Mouse (Mus musculus): Measurements from ENCODE around the gene Zscan5b.
A peak's percentile ranks its signal among the peaks of the same experiment; 100 is the strongest.

DNA sequence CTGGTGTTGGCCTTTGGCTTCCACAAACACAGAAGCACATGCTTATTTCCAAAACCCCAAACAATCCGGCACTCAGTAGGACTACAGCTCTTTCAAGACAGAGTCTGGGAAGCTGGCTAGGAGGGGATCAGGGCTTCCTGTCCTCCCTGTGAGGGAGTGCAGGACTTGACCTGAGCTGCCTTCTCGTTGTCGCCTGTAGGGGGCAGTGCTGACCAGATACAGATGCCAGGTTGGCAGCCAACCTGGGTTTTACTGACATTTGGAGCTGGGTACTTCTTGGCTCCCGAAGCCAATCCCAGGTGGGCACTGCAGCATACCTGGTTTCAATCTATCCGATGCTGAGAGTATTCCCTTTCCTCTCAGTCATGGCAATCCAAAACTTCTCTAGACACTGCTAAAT lies 8.9 kb upstream of the Zscan5b start:
- TF ChIP-seq CTCF (IDR thresholded peaks at IDR 0.05; ENCODE audit: low read depth, low read length) (peak; percentile 43), POLR2A (IDR thresholded peaks at IDR 0.05; ENCODE audit: borderline replicate concordance, low read depth, low read length) (no peak)
